Mouse (Mus musculus) naive thymus-derived CD4-positive, alpha-beta T cell, adult 2 months (primary cell): ENCODE data around the gene Tmem239.

Source experiments
- DNase-seq: peaks from one replicate; pipeline ENCODE4 v3.0.0-alpha.2; 2011; ENCODE audit warnings: low read depth

Tmem239 gene

GRCm38 (mm10) chr2:130451086-130451726, 44.9 kb downstream of the Tmem239 start:
- DNase-seq = no peak

- DNase-seq = no peak
Observed at GRCm38 (mm10) chr2:130451727-130452090, 45.4 kb downstream of the Tmem239 start.

DNA sequence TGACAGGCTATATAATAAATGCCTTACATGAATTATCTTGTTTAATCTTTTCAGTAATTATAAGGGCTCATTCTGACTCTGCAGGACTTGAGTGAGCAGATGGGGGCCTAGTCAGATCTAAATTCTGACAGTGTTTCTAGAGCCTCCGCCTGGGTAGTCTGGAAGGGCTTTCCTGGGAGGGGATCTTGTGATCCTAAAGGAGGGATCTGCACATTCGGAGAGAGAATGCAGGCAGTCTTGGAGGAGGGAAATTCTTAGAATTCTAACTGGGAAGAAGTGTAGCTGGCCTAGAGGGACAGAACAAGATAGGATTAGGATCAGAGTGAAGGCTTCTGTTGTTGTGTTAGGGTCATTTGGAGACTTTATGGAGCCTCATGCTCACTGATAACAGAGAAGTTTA, 46.0 kb downstream of the Tmem239 start:
- no peak for DNase-seq

DNA sequence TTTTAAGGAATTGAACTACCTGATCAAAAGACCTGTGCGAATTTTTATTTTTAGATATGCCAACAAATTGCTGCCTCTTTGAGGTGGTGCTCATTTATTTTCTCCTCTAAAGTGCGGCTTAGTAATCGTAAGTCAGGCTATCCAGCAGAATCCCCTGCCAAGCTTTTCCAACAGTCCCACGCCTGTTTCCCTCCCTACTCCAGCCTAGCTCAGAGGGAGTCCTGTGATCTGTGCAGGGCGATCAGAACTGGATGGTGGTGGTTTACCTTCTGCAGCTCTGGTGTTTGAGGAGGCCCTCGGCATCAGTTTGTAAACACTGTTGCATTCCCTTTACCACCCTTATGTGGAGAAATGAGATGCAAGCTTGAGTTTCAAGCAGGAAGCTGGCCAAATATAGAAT, 47.1 kb downstream of the Tmem239 start:
- DNase-seq = no peak

- no peak for DNase-seq
Observed at GRCm38 (mm10) chr2:130454748-130455370, 48.6 kb downstream of the Tmem239 start.
